Mouse (Mus musculus) layer of hippocampus, adult 6 months (tissue): ENCODE data around the gene Trim61. TPM values are rescaled to one million over a fixed set of nuclear protein-coding genes. Genes with fewer than 3 reads are reported as not detected.

Experiments used
- long read RNA-seq, 2 experiments: library from polyadenylated mRNA; unstranded; transcript quantifications; one replicate each; pipeline ENCODE4 v2.0.0; 2019 to 2020
- polyA plus RNA-seq: library from polyadenylated mRNA; unstranded; fragments of <200 nt; fragmentation: Nextera tagmentation; gene quantifications from 2 replicates; pipeline ENCODE4 v1.2.3, GENCODE M21; 2021

The Trim61 gene
- polyA plus RNA-seq = not detected in 2 replicates
- long read RNA-seq, experiment 1 = 0 reads
- long read RNA-seq, experiment 2 = 0 reads

GRCm38 (mm10) chr8:65018423-65018822 lies at the start of gene Trim61, which contains the start of gene Trim60:
Gene Trim61 (minus strand): TSS chr8:65018523.
Gene Trim60 (minus strand): TSS chr8:65018584.

GRCm38 (mm10) chr8:65037117-65037533 lies 18.8 kb upstream of the Trim61 start, which contains the start of gene Apela:
Gene Apela (minus strand): TSS chr8:65037336.

DNA sequence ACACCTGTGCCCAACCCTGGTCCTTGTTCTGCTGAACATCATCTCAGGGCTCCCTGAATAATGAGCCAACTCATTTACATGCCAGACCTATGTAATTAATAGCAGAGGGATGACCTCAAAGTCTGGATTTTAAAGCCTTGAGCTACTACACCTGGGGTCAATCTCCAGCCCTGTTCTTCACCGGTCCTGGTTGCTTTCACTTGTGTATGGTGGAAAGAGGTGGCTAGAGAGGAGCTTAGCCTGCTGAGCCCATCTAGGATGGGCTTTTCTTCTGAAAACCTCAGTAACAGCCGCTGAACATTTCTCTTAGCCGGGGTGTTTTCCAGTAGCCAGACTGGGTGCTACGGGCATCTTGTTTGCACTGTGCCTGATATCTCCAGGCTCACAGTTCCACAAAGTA lies 30.6 kb downstream of the Trim61 start, which contains the start of gene Trim75:
TSS of gene Trim75 (minus strand) at position 101 of the 400 bp plus-strand sequence.

Other genes starting within 250 kb of the Trim61 start
- 39.9 and 42.9 TPM in 2 replicates for gene Klhl2, start 168.5 kb downstream of the Trim61 start, polyA plus RNA-seq
- 48.3 and 48.7 TPM in 2 replicates for gene Tmem192, start 71.3 kb downstream of the Trim61 start, polyA plus RNA-seq
- gene Trim75, start 30.7 kb downstream of the Trim61 start, polyA plus RNA-seq = 0.10 TPM in 1 of 2 replicates, not detected in the other
- gene Trim60, start 61 bp upstream of the Trim61 start, polyA plus RNA-seq = not detected in 2 replicates
- 0.24 and 0.65 TPM in 2 replicates for gene Apela, start 18.8 kb upstream of the Trim61 start, polyA plus RNA-seq
- gene Gm10663, start 56.5 kb upstream of the Trim61 start, polyA plus RNA-seq = not detected in 2 replicates
- not detected in 2 replicates for gene BC030870, start 111.0 kb upstream of the Trim61 start, polyA plus RNA-seq